ENCODE assay signal across 14 mouse cellular contexts in the genomic region with DNA sequence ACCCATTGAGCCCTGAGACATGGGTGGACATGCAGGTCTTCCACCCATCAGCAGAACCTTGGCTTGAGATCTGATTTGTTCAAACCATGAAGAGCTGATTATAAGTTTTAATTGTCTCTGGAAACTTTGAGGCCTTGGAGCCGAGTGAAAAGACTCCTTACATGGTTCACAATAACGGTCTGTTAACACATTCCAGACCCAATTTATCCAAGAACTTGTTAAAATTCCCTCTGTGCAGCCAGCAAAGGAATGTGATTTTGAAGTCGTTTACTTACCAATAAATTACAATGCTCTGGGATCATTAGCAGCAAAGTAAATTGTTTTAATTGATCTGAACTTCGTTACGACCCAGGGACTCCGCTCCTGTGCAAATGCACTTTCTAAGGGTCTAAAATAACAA.
"Had no signal": no experiment of that assay in that cellular context is flagged by ENCODE, and none has a peak within 500 bp of the region (broad histone marks: within the 10 kb centered on the region; RNA-seq: fewer than 3 reads in every experiment).

No protein-coding gene starts in this region.

- H3K4me1 ChIP-seq: kidney, embryonic 15.5 days; midbrain, embryonic 10.5 days had no signal

- H3K27ac ChIP-seq: kidney, embryonic 15.5 days; left cerebral cortex, adult 2 months; liver, embryonic 14.5 days; midbrain, embryonic 10.5 days; neural tube, embryonic 13.5 days; stomach, postnatal 0 days had no signal

- H3K4me3 ChIP-seq: kidney, embryonic 15.5 days; left cerebral cortex, adult 2 months; midbrain, embryonic 10.5 days; neural tube, embryonic 13.5 days had no signal

- H3K4me2 ChIP-seq: kidney, embryonic 15.5 days; neural tube, embryonic 13.5 days had no signal

- H3K27me3 ChIP-seq: neural tube, embryonic 13.5 days had no signal

- H3K9me3 ChIP-seq: kidney, embryonic 15.5 days; midbrain, embryonic 10.5 days; neural tube, embryonic 13.5 days had no signal

- ATAC-seq: midbrain, embryonic 16.5 days had no signal

- DNase-seq: kidney, adult 2 months; kidney, postnatal 14 days; lung, adult 18-20 months; lung, postnatal 36 days; right cerebral cortex, adult 18-20 months; right cerebral cortex, postnatal 25 days; thymus, postnatal 4 days had no signal

- H3K9ac ChIP-seq: kidney, embryonic 15.5 days; liver, embryonic 14.5 days; neural tube, embryonic 13.5 days had no signal

- H3K36me3 ChIP-seq: kidney, embryonic 15.5 days; midbrain, embryonic 10.5 days; neural tube, embryonic 13.5 days had no signal
